Mouse (Mus musculus) macrophage (primary cell): Measurements from ENCODE around the gene Gm28308. TPM values are rescaled to one million over a fixed set of nuclear protein-coding genes. Genes with fewer than 3 reads are reported as not detected.

Experiments used
- H3K27ac ChIP-seq: fragments of 350-480 bp; formaldehyde crosslinking; 2 replicates; pipeline ENCODE4 v1.9.0; 2021
- H3K36me3 ChIP-seq: fragments of 350-480 bp; formaldehyde crosslinking; 2 replicates; pipeline ENCODE4 v1.9.0; 2021; ENCODE audit errors: inconsistent target
- H3K4me3 ChIP-seq: fragments of 350-480 bp; formaldehyde crosslinking; 2 replicates; pipeline ENCODE4 v1.9.0; 2021; ENCODE audit errors: inconsistent target
- H3K79me2 ChIP-seq: fragments of 350-480 bp; formaldehyde crosslinking; 2 replicates; pipeline ENCODE4 v1.9.0; 2021; ENCODE audit errors: inconsistent target
- WGBS: methylation state at CpG from one replicate; pipeline ENCODE4 v1.1.7; 2026; ENCODE audit warnings: inconsistent platforms; ENCODE audit not compliant: missing documents; 5-methylcytosine and 5-hydroxymethylcytosine counted together
- polyA plus RNA-seq: library from polyadenylated mRNA; stranded (reverse); fragments of 250-400 nt; gene quantifications from 3 replicates; pipeline ENCODE4 v1.2.4, GENCODE M21; 2018; ENCODE audit warnings: inconsistent platforms

Gene Gm28308
- polyA plus RNA-seq, 1 experiment from 2014 or later: not detected

DNA sequence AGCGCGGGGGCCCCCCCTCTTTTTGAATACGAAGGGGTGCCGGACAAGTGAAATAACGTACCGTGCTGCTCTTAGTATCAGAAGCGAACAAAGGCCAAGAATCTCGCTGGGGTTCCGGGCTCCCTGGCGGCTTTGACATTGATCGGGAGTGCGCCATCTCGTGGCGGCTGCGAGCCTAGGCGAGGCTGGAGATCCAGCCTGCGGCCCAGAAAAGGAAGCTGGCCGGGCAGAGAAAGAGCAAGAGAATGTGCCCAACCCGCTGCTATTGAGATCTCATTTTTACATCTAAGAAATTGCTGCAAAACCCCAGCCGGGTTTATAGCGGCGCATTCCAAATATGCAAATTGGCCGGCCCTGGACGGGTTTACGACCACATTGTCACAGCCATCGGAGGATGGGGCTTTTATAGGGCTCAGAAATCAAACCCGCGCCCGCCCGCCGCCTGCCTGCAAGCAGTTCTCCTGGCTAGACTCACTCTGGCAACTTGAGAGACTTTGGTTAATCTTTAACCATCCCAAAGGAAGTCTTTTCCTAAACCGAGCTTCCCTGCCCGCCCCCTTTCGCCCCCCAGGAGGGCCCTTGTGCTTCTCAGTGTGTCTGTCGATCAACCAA is 27.4 kb upstream of the Gm28308 start, which contains the start of gene Hoxa10:
Gene Hoxa10 (minus strand): TSS at position 466 of the 612 bp plus-strand sequence.
- Histone ChIP-seq H3K36me3 (no peaks in the 10 kb centered on the region), H3K4me3 (no peak within 1 kb of the TSS), H3K79me2 (no peaks in the 10 kb centered on the region), H3K27ac (no peak within 1 kb of the TSS)
- whole genome bisulfite sequencing: 6% methylated on average over 35 of the region's 35 CpGs

- Histone ChIP-seq H3K27ac (no peak overlapping the region), H3K4me3 (no peak overlapping the region), H3K36me3 (no peaks in the 10 kb centered on the region), H3K79me2 (no peaks in the 10 kb centered on the region)
- WGBS: 9% methylated on average over 30 of the region's 30 CpGs
These were observed 26.7 kb upstream of the Gm28308 start for GRCm38 (mm10) chr6:52239625-52240388.

- no peaks in the 10 kb centered on the region for H3K79me2 ChIP-seq
- no peak overlapping the region for H3K4me3 ChIP-seq
- H3K36me3 ChIP-seq: no peaks in the 10 kb centered on the region
- H3K27ac ChIP-seq: no peak overlapping the region
- WGBS: 39% methylated on average over 7 of the region's 7 CpGs
These were observed 25.8 kb upstream of the Gm28308 start for GRCm38 (mm10) chr6:52238976-52239375.

DNA sequence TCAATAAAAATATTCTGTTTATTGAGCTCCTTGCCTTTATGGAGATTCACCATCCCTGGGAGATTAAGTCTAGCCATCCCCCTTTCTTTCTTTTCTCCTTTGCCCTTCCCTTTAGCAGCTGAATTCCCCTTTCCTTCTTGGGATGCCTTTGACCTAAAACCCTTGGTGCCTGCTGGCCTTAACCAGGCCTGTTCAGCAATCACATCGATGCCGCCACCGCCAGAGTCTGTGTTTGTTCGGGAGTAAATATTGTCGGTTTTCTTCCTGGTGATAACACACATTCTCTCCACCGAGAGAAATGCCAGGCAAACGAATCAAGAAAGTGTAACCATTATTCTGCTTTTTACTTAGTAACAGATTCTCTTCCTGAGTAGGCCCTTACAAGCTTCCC is 25.0 kb upstream of the Gm28308 start:
- no peaks in the 10 kb centered on the region for H3K36me3 ChIP-seq
- H3K4me3 ChIP-seq: no peak overlapping the region
- no peaks in the 10 kb centered on the region for H3K79me2 ChIP-seq
- no peak overlapping the region for H3K27ac ChIP-seq
- 56% methylated on average over 7 of the region's 7 CpGs for WGBS

DNA sequence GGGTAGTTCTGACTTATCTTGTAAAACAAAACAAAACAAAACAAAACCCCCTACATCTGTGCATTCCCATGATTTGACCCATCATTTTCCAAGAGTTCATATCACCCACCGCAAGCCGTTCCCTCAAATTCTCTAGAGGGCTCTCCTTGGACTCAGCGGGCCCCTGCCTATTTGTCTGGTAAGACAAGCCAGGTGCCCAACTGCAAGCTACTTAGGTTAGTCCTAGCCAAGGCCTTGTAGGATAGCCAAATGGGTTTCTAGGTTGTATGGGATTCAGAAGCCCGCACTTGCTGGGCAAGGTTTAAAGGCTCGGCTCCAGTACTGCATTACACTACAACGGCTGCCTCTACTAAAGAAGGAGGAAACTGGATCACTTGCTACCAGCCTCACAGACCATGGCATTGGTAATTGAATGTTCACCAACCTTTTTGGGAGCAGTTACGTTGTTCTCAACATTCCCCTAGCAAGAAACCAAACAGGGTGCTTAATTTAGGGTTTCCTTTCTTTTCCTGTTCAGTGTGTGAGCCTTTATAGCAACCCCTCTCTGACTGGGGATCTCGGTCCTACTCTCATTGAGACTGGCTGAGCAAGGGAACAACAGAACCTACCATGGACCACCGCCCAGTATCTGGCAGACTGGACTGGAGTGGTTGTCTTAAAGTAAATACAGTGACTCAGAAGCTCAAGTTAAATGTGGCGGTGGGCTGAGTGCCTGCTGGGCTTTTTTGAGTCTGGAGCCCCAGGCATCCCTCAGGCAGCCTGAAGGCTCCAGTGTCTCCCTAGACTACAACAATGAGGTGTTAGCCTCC is 24.4 kb upstream of the Gm28308 start:
- no peak overlapping the region for H3K27ac ChIP-seq
- no peaks in the 10 kb centered on the region for H3K36me3 ChIP-seq
- no peak overlapping the region for H3K4me3 ChIP-seq
- WGBS: 93% methylated on average over 10 of the region's 10 CpGs
- H3K79me2 ChIP-seq: no peaks in the 10 kb centered on the region

- Histone ChIP-seq H3K4me3 (no peak overlapping the region), H3K79me2 (no peaks in the 10 kb centered on the region), H3K27ac (no peak overlapping the region), H3K36me3 (no peaks in the 10 kb centered on the region)
- WGBS: 95% methylated on average over 3 of the region's 3 CpGs
These were observed 23.7 kb upstream of the Gm28308 start for GRCm38 (mm10) chr6:52236806-52237205.

- Histone ChIP-seq H3K27ac (no peak overlapping the region), H3K79me2 (no peaks in the 10 kb centered on the region), H3K4me3 (no peak overlapping the region), H3K36me3 (no peaks in the 10 kb centered on the region)
- WGBS: 85% methylated on average over 6 of the region's 6 CpGs
These were observed 22.7 kb upstream of the Gm28308 start for GRCm38 (mm10) chr6:52235866-52236265.

GRCm38 (mm10) chr6:52235267-52235666 is 22.1 kb upstream of the Gm28308 start:
- H3K4me3 ChIP-seq: no peak overlapping the region
- no peaks in the 10 kb centered on the region for H3K36me3 ChIP-seq
- 90% methylated on average over 9 of the region's 9 CpGs for WGBS
- H3K79me2 ChIP-seq: no peaks in the 10 kb centered on the region
- H3K27ac ChIP-seq: no peak overlapping the region

GRCm38 (mm10) chr6:52234428-52235140 is 21.4 kb upstream of the Gm28308 start:
- Histone ChIP-seq H3K4me3 (no peak overlapping the region), H3K79me2 (no peaks in the 10 kb centered on the region), H3K27ac (no peak overlapping the region), H3K36me3 (no peaks in the 10 kb centered on the region)
- 4% methylated on average over 68 of the region's 68 CpGs for WGBS

- Histone ChIP-seq H3K36me3 (no peaks in the 10 kb centered on the region), H3K4me3 (no peak overlapping the region), H3K79me2 (no peaks in the 10 kb centered on the region), H3K27ac (no peak overlapping the region)
- 4% methylated on average over 68 of the region's 70 CpGs for WGBS
These were observed 20.6 kb upstream of the Gm28308 start for GRCm38 (mm10) chr6:52233546-52234427.

- whole genome bisulfite sequencing: 10% methylated on average over 23 of the region's 23 CpGs
- H3K4me3 ChIP-seq: no peak overlapping the region
- H3K27ac ChIP-seq: no peak overlapping the region
- no peaks in the 10 kb centered on the region for H3K79me2 ChIP-seq
- no peaks in the 10 kb centered on the region for H3K36me3 ChIP-seq
These were observed 19.9 kb upstream of the Gm28308 start for GRCm38 (mm10) chr6:52232984-52233545.

DNA sequence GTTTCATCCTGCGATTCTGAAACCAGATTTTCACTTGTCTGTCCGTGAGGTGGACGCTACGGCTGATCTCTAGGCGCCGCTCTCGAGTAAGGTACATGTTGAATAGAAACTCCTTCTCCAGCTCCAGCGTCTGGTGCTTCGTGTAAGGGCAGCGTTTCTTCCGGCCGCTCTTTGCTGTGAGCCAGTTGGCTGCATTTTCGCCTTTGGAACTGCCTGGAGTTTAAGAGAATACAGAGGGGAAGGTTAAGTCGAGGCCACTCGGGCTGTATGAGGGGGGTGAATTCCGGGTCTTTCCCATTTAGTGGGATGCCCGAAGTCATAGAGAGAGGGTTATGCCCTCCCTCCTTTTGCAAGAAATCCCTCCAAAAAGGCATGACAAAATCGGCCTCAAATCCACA is 19.4 kb upstream of the Gm28308 start:
- H3K36me3 ChIP-seq: no peaks in the 10 kb centered on the region

GRCm38 (mm10) chr6:52231885-52232567 is 18.9 kb upstream of the Gm28308 start:
- H3K4me3 ChIP-seq: no peak overlapping the region
- no peaks in the 10 kb centered on the region for H3K36me3 ChIP-seq
- WGBS: 3% methylated on average over 18 of the region's 18 CpGs
- no peaks in the 10 kb centered on the region for H3K79me2 ChIP-seq
- no peak overlapping the region for H3K27ac ChIP-seq

More for the DNA sequence above, 19.4 kb upstream of the Gm28308 start:
- Histone ChIP-seq H3K4me3 (no peak overlapping the region), H3K27ac (no peak overlapping the region), H3K79me2 (no peaks in the 10 kb centered on the region)
- 2% methylated on average over 18 of the region's 18 CpGs for WGBS
